Mouse (Mus musculus) embryonic facial prominence, embryonic 14.5 days (tissue): ENCODE measurements around the gene Prss32. TPM values are rescaled to one million over a fixed set of nuclear protein-coding genes. Genes with fewer than 3 reads are reported as not detected.
A peak's percentile ranks its signal among the peaks of the same experiment; 100 is the strongest.

Source experiments
- ATAC-seq: fragments of 200-750 bp; cut with Nextera tagmentation; 2 replicates; pipeline ENCODE4 v1.8.0; 2017; ENCODE audit warnings: low read depth, moderate number of reproducible peaks, moderate TSS enrichment
- DNase-seq: peaks from one replicate; pipeline ENCODE4 v3.0.0-alpha.2; 2015; ENCODE audit warnings: low spot score
- H3K27ac ChIP-seq: fragments of 300-500 bp; sonication (generic); replicated peaks from 2 replicates; pipeline ENCODE4 v1.5.1; 2014; ENCODE audit warnings: low read depth, mild to moderate bottlenecking, low read length, moderate library complexity
- H3K27me3 ChIP-seq: fragments of 300-500 bp; sonication (generic); replicated peaks from 2 replicates; pipeline ENCODE4 v1.6.1; 2014; ENCODE audit warnings: low read length; ENCODE audit not compliant: control insufficient read depth, insufficient read depth
- H3K36me3 ChIP-seq: fragments of 300-500 bp; sonication (generic); 2 replicates; pipeline ENCODE4 v1.6.1; 2014; ENCODE audit warnings: low read length, mixed read lengths; ENCODE audit not compliant: control insufficient read depth, insufficient read depth
- H3K4me1 ChIP-seq: fragments of 300-500 bp; sonication (generic); 2 replicates; pipeline ENCODE4 v1.6.1; 2014; ENCODE audit warnings: antibody characterized with exemption, low read length; ENCODE audit not compliant: control insufficient read depth, insufficient read depth
- H3K4me2 ChIP-seq: fragments of 300-500 bp; sonication (generic); 2 replicates; pipeline ENCODE4 v1.6.1; 2014; ENCODE audit warnings: low read depth, mild to moderate bottlenecking, low read length, moderate library complexity, mixed read lengths
- H3K4me3 ChIP-seq: fragments of 300-500 bp; sonication (generic); 2 replicates; pipeline ENCODE4 v1.5.1; 2014; ENCODE audit warnings: low read depth, mild to moderate bottlenecking, low read length
- H3K9ac ChIP-seq: fragments of 300-500 bp; sonication (generic); 2 replicates; pipeline ENCODE4 v1.6.1; 2014; ENCODE audit warnings: low read depth, mild to moderate bottlenecking, low read length, moderate library complexity, mixed read lengths
- H3K9me3 ChIP-seq: fragments of 300-500 bp; sonication (generic); 2 replicates; pipeline ENCODE4 v1.6.1; 2016; ENCODE audit warnings: low read length; ENCODE audit not compliant: control insufficient read depth
- WGBS: fragments of 180-500 bp; shearing (Covaris S2); extraction: QIAGEN DNeasy Blood & Tissue Kit; methylation state at CpG from one replicate; pipeline ENCODE4 v1.1.7; 2014; 5-methylcytosine and 5-hydroxymethylcytosine counted together
- polyA plus RNA-seq: library from polyadenylated mRNA; unstranded; fragments of >200 nt; fragmentation: Nextera tagmentation; extraction: Ambion mirVana; gene quantifications from 2 replicates; pipeline ENCODE4 v1.2.1, GENCODE M21; 2014

The Prss32 gene
- polyA plus RNA-seq, 1 experiment from 2014 or later, result 0.25 TPM

DNA sequence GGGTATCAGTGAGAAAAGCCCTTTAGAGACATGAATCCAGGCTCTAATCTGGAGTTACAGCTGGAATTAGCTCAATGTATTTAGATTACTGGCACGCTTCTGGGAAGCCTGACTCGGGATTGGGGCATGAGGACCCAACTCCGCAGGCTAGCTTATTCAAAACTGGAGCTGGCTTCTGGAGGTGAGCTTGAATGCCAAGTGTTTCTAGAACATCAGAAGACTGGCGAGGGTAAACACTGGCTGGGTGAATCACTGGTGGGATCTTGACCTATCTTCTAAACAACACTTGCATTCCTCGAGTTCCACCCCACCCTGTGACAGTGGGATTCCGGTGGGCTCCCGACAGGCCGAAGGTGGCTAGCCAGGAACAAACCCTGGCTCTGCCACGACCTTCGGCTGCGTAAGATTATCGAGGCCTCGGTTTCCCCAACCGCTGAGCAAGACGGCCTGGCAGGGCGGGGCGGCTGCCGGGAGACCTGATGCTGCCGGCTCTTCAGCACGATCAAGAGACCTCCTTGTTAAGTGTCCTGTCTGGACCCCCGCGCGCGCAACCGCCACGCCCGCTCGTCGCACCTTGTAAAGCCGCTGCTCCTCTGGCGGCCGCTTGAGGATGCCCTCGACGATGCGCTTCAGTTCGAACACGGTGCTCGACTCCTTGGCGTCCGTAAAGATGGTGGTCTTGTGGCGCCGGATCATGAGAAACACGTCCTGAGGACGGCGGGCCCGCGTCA, 15.2 kb upstream of the Prss32 start:
- H3K36me3 ChIP-seq, result peaks cover 37% of the 10 kb centered on the region
- peaks cover 4% of the 10 kb centered on the region; the same call in 1 of the 2 replicates for H3K9me3 ChIP-seq
- ATAC-seq, result peak; percentile 73
- peak overlapping the region; percentile 52 for H3K4me3 ChIP-seq
- H3K4me2 ChIP-seq, result peak overlapping the region; percentile 64
- H3K4me1 ChIP-seq, result peaks cover 9% of the 10 kb centered on the region
- H3K27ac ChIP-seq, result peak overlapping the region; percentile 95
- H3K9ac ChIP-seq, result peak overlapping the region; percentile 79
- peak; percentile 59 for DNase-seq
- WGBS, result 0% methylated on average over 41 of the region's 47 CpGs
- peaks cover 15% of the 10 kb centered on the region; the same call in 1 of the 2 replicates for H3K27me3 ChIP-seq

DNA sequence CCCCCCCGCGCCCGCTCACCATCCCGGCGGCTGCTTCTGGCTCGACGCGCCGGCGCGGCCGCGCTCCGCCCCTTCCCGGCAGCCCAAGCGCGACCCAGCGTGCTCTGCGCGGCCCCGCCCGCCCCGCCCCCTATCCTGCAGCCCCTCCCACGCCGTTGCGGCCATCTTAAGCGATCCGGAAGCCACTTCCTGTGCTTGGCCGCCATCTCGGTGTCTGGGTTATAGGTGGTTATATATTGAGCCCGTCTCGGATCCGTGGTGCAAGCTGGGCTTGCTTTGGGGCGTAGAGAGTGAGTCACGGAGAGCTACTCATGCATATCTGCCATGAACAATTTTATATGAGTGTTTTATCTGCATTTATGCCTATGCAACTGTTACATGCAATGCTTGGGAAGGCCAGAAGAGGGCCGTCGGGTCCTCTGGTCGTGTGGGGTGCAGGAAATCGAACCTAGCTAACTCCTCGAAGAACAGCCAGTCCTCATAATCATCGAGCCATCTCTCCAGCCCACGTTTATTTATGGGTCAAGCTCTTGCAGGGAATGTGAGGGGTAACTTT, 14.5 kb upstream of the Prss32 start, which contains the start of gene Elob:
Elob (minus strand) TSS at position 73 of the 556 bp plus-strand sequence.
- Histone ChIP-seq H3K27ac (peak within 1 kb of the TSS; percentile 95), H3K36me3 (peaks cover 30% of the 10 kb centered on the region), H3K27me3 (peaks cover 15% of the 10 kb centered on the region; the same call in 1 of the 2 replicates), H3K4me2 (peak within 1 kb of the TSS; percentile 64), H3K9ac (peak within 1 kb of the TSS; percentile 79), H3K4me1 (peaks cover 9% of the 10 kb centered on the region), H3K9me3 (peaks cover 4% of the 10 kb centered on the region; the same call in 1 of the 2 replicates), H3K4me3 (peak within 1 kb of the TSS; percentile 52)
- ATAC-seq, result peak; percentile 95
- DNase-seq, result peak; percentile 96
- 1% methylated on average over 21 of the region's 42 CpGs for whole genome bisulfite sequencing

DNA sequence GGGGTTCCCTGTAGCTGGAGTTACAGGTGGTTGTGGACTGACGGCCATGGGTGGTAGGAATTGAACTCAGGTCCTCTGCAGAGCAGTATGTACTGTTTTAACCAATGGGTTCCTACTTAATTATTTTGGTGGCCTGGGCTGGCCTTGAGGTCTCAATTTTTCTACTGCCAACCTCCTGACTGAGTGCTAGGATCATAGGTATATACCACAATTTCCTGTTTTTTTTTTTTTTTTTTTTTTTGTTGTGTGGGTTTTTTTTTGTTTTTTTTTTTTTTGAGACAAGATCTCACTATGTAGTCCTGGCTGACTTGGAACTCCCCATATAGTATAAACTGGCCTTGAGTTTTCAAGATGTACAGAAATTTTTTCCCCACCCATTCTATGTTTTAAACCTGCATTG, 12.5 kb upstream of the Prss32 start:
- peaks cover 9% of the 10 kb centered on the region for H3K4me1 ChIP-seq
- 83% methylated on average over 1 of the region's 1 CpGs for WGBS
- peaks cover 9% of the 10 kb centered on the region for H3K36me3 ChIP-seq
- peaks cover 15% of the 10 kb centered on the region; the same call in 1 of the 2 replicates for H3K27me3 ChIP-seq
- ATAC-seq (no peak), DNase-seq (no peak)
- H3K27ac ChIP-seq, result no peak overlapping the region
- H3K4me3 ChIP-seq, result no peak overlapping the region
- no peak overlapping the region for H3K4me2 ChIP-seq
- no peak overlapping the region for H3K9ac ChIP-seq
- peaks cover 4% of the 10 kb centered on the region; the same call in 1 of the 2 replicates for H3K9me3 ChIP-seq

DNA sequence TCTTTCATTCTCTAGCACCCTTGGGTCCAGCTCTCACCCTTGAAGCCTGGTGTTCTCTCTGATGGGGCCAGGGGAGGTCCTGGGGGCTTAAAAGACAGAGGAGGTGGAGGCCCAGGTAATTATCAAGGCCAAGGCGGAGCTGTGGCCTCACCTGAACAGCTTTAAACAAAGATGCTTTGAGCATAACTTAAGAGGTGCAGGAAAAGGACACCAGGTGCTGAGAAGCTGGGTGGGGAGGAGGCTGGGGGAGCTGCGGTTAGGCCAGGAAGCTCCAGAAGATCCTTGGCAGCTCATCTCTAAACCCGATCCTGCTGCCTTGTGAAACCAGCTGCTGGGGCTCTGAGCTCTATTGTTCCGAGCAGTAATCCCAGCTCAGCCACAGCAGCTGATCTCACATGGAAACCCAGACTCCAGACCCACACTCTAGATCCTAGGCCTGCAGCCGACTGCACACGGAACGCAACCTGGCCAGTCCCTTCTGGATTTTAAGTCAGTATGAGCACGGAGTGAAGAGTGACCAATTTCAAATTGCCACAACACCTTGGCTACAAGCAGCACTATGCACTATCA, 7.6 kb upstream of the Prss32 start, which contains the start of gene Prss33:
Prss33 (minus strand) TSS at position 51 of the 570 bp plus-strand sequence.
- DNase-seq (peak; percentile 82), ATAC-seq (peak; percentile 83)
- no peak within 1 kb of the TSS for H3K4me2 ChIP-seq
- 60% methylated on average over 8 of the region's 8 CpGs for WGBS
- H3K4me1 ChIP-seq, result no peaks in the 10 kb centered on the region
- no peak within 1 kb of the TSS for H3K27ac ChIP-seq
- H3K4me3 ChIP-seq, result no peak within 1 kb of the TSS
- no peaks in the 10 kb centered on the region for H3K36me3 ChIP-seq
- no peaks in the 10 kb centered on the region for H3K9me3 ChIP-seq
- 0 out of 2 replicates have a peak within 1 kb of the TSS, but pooled peaks have one; percentile 8 for H3K9ac ChIP-seq
- H3K27me3 ChIP-seq, result peaks cover 10% of the 10 kb centered on the region; the same call in 1 of the 2 replicates

DNA sequence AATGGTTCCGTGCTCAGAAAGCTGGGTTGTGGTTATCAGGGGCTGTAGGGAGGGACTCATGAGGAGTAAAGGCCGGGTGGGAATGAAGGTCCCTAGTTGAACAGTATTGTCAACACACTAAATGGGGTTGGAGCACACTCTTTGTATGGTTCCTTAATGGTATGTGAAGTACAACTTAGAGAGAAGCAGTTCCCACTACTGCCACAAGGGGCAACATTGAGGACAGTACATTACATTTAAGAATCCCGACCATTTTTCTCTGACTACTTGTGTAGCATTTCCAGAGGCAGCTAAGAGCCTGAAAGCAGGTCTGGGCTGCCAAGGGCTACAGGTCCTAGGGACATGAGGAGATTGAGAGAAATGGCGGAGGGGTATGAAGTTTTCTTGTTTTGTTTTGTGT, 2.5 kb upstream of the Prss32 start:
- no peak overlapping the region for H3K9ac ChIP-seq
- H3K9me3 ChIP-seq, result no peaks in the 10 kb centered on the region
- H3K4me2 ChIP-seq, result no peak overlapping the region
- H3K4me3 ChIP-seq, result no peak overlapping the region
- WGBS, result 23% methylated on average over 4 of the region's 4 CpGs
- H3K36me3 ChIP-seq, result no peaks in the 10 kb centered on the region
- DNase-seq, result peak; percentile 79
- H3K27ac ChIP-seq, result no peak overlapping the region
- ATAC-seq, result no peak
- no peaks in the 10 kb centered on the region for H3K27me3 ChIP-seq
- H3K4me1 ChIP-seq, result no peaks in the 10 kb centered on the region

DNA sequence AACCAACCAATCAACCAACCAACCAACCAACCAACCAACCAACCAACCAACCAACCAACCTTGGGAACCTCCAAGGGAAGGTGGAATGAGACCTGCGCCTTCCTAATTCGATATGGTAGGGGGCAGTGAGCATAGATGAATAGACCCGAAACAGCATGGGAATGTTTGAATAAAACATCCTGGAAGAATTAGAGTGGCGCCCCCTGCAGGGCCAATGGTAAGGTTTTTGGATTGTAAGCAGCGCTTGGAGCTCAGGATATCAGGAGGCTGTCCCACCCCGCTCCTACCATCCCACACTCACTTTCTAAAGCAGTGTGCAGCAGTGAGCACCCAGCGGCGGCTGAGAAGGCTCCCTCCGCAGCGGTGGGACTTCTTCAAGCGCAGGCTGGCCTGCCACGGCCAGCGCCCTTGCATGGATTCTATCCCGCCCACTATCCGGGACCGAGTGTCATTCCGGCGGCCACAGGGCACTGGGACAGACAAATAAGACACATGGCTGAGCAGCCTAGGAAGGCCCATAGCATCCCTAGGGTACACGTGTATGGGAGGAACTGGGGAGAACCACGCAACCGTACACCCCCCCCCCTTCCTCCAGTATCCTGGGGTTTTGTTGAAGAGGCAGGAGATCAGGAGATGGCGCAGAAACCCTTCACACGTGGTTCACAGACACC, 379 bp upstream of the Prss32 start:
- Histone ChIP-seq H3K27me3 (no peaks in the 10 kb centered on the region), H3K4me1 (no peaks in the 10 kb centered on the region), H3K27ac (no peak overlapping the region), H3K9ac (no peak overlapping the region), H3K36me3 (no peaks in the 10 kb centered on the region), H3K4me3 (no peak overlapping the region), H3K9me3 (no peaks in the 10 kb centered on the region), H3K4me2 (peak overlapping the region; percentile 43)
- DNase-seq (no peak), ATAC-seq (0 out of 2 replicates have a peak, but pooled peaks have one; percentile 19)
- WGBS, result 49% methylated on average over 23 of the region's 23 CpGs

DNA sequence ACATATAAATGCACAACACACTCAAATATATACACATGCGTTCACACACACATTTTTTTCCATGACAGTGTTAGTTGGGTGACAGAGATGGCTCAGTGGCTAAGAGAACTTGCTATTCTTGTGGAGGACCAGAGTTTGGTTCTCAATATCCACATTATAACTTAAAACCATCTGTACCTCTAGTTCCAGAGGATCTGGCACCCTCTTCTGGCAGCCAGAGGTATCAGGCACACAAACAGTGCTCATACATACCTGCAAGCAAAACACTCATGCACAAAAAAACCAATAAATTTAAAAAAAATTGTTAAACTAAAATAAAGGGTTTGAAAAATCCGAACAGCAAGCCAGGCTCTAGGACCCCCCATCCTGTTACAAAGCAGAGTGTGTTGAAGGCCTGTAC, 6.4 kb downstream of the Prss32 start:
- no peak overlapping the region for H3K4me3 ChIP-seq

More for the DNA sequence above, 6.4 kb downstream of the Prss32 start:
- Histone ChIP-seq H3K4me1 (no peaks in the 10 kb centered on the region), H3K27me3 (no peaks in the 10 kb centered on the region), H3K4me2 (no peak overlapping the region), H3K9me3 (no peaks in the 10 kb centered on the region), H3K9ac (no peak overlapping the region), H3K27ac (no peak overlapping the region), H3K36me3 (no peaks in the 10 kb centered on the region)
- 63% methylated on average over 2 of the region's 2 CpGs for WGBS
- DNase-seq, result no peak
- no peak for ATAC-seq
